Mouse (Mus musculus): ENCODE results near the gene Pum3. TPM values are rescaled to one million over a fixed set of nuclear protein-coding genes. Genes with fewer than 3 reads are reported as not detected.
A peak's percentile ranks its signal among the peaks of the same experiment; 100 is the strongest.

Gene Pum3
- polyA plus RNA-seq (2012; rRNA removed), result 2.9 and 8.0 TPM in 2 replicates

GRCm38 (mm10) chr19:27429745-27430251, at the start of gene Pum3:
Pum3 (minus strand) TSS chr19:27429825.
- Histone ChIP-seq H3K4me1 (ENCODE audit: control insufficient read depth, insufficient read depth, insufficient read length, low read length) (0 out of 2 replicates have a peak, but pooled peaks cover 2% of the 10 kb centered on the region), H3K36me3 (ENCODE audit: control insufficient read depth, insufficient read depth, low read length) (peaks cover 8% of the 10 kb centered on the region), H3K27me3 (ENCODE audit: control insufficient read depth, insufficient read depth, low read length) (no peaks in the 10 kb centered on the region), H3K27ac (ENCODE audit: insufficient read depth, low read depth, low read length) (peak within 1 kb of the TSS; percentile 66), H3K4me3 (ENCODE audit: low read depth, low read length) (peak within 1 kb of the TSS; percentile 79)
- TF ChIP-seq POLR2A (IDR thresholded peaks at IDR 0.05; ENCODE audit: low read depth, low read length) (peak; percentile 73), CTCF (IDR thresholded peaks at IDR 0.05; ENCODE audit: extremely low read depth, insufficient read length, insufficient replicate concordance, low read depth, low read length) (no peak)
- WGBS, result under 1% methylated on average over 40 of the region's 40 CpGs

GRCm38 (mm10) chr19:27466691-27467090, 37.1 kb upstream of the Pum3 start:
- no peak for TF ChIP-seq CTCF (IDR thresholded peaks at IDR 0.05; ENCODE audit: extremely low read depth, insufficient read length, insufficient replicate concordance, low read depth, low read length)
- no peak for TF ChIP-seq POLR2A (IDR thresholded peaks at IDR 0.05; ENCODE audit: low read depth, low read length)
- 76% methylated on average over 4 of the region's 4 CpGs for WGBS
- no peak overlapping the region for H3K4me3 ChIP-seq (ENCODE audit: low read depth, low read length)

DNA sequence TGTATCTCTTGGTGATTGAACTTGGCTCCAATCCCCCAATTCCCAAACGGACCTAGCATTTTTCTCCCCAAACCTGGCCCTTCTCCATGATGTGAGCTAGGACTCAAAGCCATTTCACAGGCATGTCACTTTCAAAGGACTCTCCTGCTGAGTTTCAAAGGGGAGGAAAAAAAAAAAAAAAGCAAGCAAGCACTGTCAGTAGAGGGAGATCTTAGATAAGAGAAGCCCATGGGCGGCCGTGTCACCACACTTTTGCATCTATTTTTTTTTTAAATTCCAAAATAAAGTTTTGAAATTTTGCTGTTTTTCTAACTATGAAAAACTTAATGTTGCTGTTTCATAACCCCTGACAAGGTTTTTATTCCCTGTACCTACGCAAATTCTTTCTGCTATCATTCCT, 33.0 kb upstream of the Pum3 start:
- Histone ChIP-seq H3K27me3 (ENCODE audit: control insufficient read depth, insufficient read depth, low read length) (no peaks in the 10 kb centered on the region), H3K4me3 (ENCODE audit: low read depth, low read length) (no peak overlapping the region), H3K36me3 (ENCODE audit: control insufficient read depth, insufficient read depth, low read length) (no peaks in the 10 kb centered on the region), H3K4me1 (ENCODE audit: control insufficient read depth, insufficient read depth, insufficient read length, low read length) (no peaks in the 10 kb centered on the region), H3K27ac (ENCODE audit: insufficient read depth, low read depth, low read length) (no peak overlapping the region)
- 53% methylated on average over 4 of the region's 4 CpGs for WGBS
- TF ChIP-seq CTCF (IDR thresholded peaks at IDR 0.05; ENCODE audit: extremely low read depth, insufficient read length, insufficient replicate concordance, low read depth, low read length) (no peak), POLR2A (IDR thresholded peaks at IDR 0.05; ENCODE audit: low read depth, low read length) (no peak)

More at GRCm38 (mm10) chr19:27466691-27467090, 37.1 kb upstream of the Pum3 start:
- H3K36me3 ChIP-seq (ENCODE audit: control insufficient read depth, insufficient read depth, low read length), result no peaks in the 10 kb centered on the region
- H3K27ac ChIP-seq (ENCODE audit: insufficient read depth, low read depth, low read length), result no peak overlapping the region
- H3K4me1 ChIP-seq (ENCODE audit: control insufficient read depth, insufficient read depth, insufficient read length, low read length), result no peaks in the 10 kb centered on the region
- no peaks in the 10 kb centered on the region for H3K27me3 ChIP-seq (ENCODE audit: control insufficient read depth, insufficient read depth, low read length)

- TF ChIP-seq POLR2A (IDR thresholded peaks at IDR 0.05; ENCODE audit: low read depth, low read length) (no peak), CTCF (IDR thresholded peaks at IDR 0.05; ENCODE audit: extremely low read depth, insufficient read length, insufficient replicate concordance, low read depth, low read length) (peak; percentile 63; the same call in 1 of the 2 replicates)
- Histone ChIP-seq H3K36me3 (ENCODE audit: control insufficient read depth, insufficient read depth, low read length) (no peaks in the 10 kb centered on the region), H3K4me1 (ENCODE audit: control insufficient read depth, insufficient read depth, insufficient read length, low read length) (no peaks in the 10 kb centered on the region), H3K27me3 (ENCODE audit: control insufficient read depth, insufficient read depth, low read length) (no peaks in the 10 kb centered on the region), H3K4me3 (ENCODE audit: low read depth, low read length) (no peak overlapping the region), H3K27ac (ENCODE audit: insufficient read depth, low read depth, low read length) (no peak overlapping the region)
- 28% methylated on average over 4 of the region's 4 CpGs for WGBS
Observed at GRCm38 (mm10) chr19:27450458-27450857, 20.8 kb upstream of the Pum3 start.

- TF ChIP-seq CTCF (IDR thresholded peaks at IDR 0.05; ENCODE audit: extremely low read depth, insufficient read length, insufficient replicate concordance, low read depth, low read length), result no peak
- TF ChIP-seq POLR2A (IDR thresholded peaks at IDR 0.05; ENCODE audit: low read depth, low read length), result no peak
- no peaks in the 10 kb centered on the region for H3K36me3 ChIP-seq (ENCODE audit: control insufficient read depth, insufficient read depth, low read length)
- H3K4me1 ChIP-seq (ENCODE audit: control insufficient read depth, insufficient read depth, insufficient read length, low read length), result no peaks in the 10 kb centered on the region
- WGBS, result 30% methylated on average over 7 of the region's 7 CpGs
- no peaks in the 10 kb centered on the region for H3K27me3 ChIP-seq (ENCODE audit: control insufficient read depth, insufficient read depth, low read length)
- H3K27ac ChIP-seq (ENCODE audit: insufficient read depth, low read depth, low read length), result no peak overlapping the region
- H3K4me3 ChIP-seq (ENCODE audit: low read depth, low read length), result no peak overlapping the region
Observed at GRCm38 (mm10) chr19:27447515-27447914, 17.9 kb upstream of the Pum3 start.

DNA sequence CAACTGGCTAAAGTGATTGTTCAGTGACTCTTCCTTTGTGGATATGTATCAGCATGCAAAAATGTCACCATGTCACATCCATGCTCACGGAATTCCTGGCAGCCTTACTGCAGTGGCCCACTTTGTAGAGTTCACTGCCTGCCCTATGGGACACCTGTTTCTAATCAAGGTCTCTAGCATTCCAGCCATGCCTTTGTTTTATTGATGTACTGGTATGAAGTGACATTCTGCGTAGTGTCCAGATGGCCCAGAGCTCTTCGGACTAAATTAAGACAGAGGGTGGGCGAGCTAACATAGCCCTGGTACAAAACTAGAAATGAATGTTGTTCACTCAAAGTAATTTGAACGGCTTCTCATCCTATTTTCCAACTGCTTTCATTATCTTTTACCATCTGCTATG, 11.5 kb upstream of the Pum3 start:
- Histone ChIP-seq H3K4me1 (ENCODE audit: control insufficient read depth, insufficient read depth, insufficient read length, low read length) (no peaks in the 10 kb centered on the region), H3K27me3 (ENCODE audit: control insufficient read depth, insufficient read depth, low read length) (no peaks in the 10 kb centered on the region), H3K36me3 (ENCODE audit: control insufficient read depth, insufficient read depth, low read length) (no peaks in the 10 kb centered on the region), H3K27ac (ENCODE audit: insufficient read depth, low read depth, low read length) (no peak overlapping the region), H3K4me3 (ENCODE audit: low read depth, low read length) (no peak overlapping the region)
- WGBS, result 72% methylated on average over 5 of the region's 5 CpGs
- no peak for TF ChIP-seq CTCF (IDR thresholded peaks at IDR 0.05; ENCODE audit: extremely low read depth, insufficient read length, insufficient replicate concordance, low read depth, low read length)

DNA sequence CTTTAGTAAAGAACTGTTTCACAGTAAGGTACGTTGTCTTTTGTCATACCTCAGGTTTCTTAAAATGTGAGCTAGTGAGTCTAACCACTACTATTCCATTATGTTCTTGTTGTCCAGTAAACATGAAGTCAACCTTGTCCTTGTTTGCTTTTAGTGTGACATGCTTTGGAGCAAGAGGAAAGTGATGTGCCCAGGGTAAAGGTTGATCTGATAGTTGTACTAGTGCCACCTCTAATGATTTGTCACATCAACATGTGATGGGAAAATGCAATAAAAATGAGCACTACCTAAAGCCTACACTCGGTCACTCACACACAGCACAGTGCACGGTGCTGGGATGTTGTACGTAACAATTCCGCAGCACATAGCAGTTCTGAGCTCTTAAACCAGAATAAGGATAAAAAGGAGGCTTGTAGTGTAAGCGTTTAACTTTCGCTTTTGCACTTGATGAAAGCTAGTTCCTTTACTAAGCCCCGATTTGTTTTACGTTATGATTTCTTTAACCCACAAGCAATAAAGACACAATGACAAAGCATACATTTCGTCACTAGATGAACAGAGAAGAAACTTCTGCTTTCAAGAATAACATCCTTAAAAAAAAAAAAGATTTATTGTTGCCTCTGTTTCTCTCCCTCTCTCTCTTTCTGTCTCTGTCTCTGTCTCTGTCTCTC, 8.5 kb upstream of the Pum3 start:
- H3K27ac ChIP-seq (ENCODE audit: insufficient read depth, low read depth, low read length), result no peak overlapping the region
- no peaks in the 10 kb centered on the region for H3K27me3 ChIP-seq (ENCODE audit: control insufficient read depth, insufficient read depth, low read length)
- H3K4me3 ChIP-seq (ENCODE audit: low read depth, low read length), result no peak overlapping the region
- no peaks in the 10 kb centered on the region for H3K4me1 ChIP-seq (ENCODE audit: control insufficient read depth, insufficient read depth, insufficient read length, low read length)
- no peak for TF ChIP-seq CTCF (IDR thresholded peaks at IDR 0.05; ENCODE audit: extremely low read depth, insufficient read length, insufficient replicate concordance, low read depth, low read length)
- WGBS, result 43% methylated on average over 10 of the region's 10 CpGs
- no peaks in the 10 kb centered on the region for H3K36me3 ChIP-seq (ENCODE audit: control insufficient read depth, insufficient read depth, low read length)

All from small intestine, adult 2 months (tissue).